Mouse (Mus musculus) MEL-GATA-1-ER (cell line): ENCODE data around the gene Lgals1.

Experiments
- DNase-seq: peaks from one replicate; pipeline ENCODE4 v3.0.0-alpha.2; 2012; ENCODE audit warnings: low read depth; ENCODE audit errors: extremely low read depth

Lgals1 gene

DNA sequence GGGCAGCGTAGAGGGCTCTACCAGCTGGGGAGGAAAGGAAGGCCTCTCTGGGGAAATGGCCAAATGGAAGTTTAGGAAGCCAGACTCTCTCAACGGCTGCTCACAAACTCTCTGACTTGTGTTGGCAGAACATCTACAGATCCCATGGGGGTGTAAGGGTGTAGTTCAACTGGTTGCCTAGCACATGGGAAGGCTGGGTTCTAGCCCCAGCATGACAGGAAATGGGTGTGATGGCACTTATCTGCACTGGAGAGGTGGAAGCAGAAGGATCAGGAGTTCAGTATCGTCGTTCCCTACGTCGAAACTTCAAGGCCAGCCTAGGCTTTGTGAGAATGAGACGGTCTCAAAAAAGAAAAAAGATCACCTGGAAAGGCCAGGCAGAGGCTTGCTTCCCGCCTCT is 17.5 kb upstream of the Lgals1 start:
- DNase-seq, result no peak

DNA sequence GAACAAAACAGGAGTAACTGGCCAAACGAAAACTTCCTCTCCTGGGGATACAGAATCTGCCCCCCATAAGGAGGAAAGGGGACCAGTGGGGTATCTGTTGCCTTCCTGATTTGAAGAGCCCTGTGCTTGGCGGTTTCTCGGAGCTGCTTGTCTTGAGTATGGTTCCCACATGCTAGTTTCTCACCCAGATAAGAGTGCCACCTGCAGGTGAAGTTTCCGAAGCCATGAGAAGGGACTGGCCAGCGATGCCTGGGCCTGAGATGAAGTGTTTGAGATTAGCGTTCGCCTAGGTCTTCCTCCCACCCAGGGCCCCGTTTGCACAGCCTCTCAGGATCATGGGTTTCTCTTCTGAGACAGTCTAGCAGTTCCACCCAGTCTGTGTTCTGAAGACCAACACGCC is 14.5 kb upstream of the Lgals1 start:
- DNase-seq, result no peak

GRCm38 (mm10) chr15:78913632-78914090 is 12.9 kb upstream of the Lgals1 start, which contains the start of gene Pdxp:
Gene Pdxp, plus strand, starts transcription at chr15:78913919.
- DNase-seq, result peak; percentile 96

GRCm38 (mm10) chr15:78914091-78914822 is 12.3 kb upstream of the Lgals1 start:
- no peak for DNase-seq

DNA sequence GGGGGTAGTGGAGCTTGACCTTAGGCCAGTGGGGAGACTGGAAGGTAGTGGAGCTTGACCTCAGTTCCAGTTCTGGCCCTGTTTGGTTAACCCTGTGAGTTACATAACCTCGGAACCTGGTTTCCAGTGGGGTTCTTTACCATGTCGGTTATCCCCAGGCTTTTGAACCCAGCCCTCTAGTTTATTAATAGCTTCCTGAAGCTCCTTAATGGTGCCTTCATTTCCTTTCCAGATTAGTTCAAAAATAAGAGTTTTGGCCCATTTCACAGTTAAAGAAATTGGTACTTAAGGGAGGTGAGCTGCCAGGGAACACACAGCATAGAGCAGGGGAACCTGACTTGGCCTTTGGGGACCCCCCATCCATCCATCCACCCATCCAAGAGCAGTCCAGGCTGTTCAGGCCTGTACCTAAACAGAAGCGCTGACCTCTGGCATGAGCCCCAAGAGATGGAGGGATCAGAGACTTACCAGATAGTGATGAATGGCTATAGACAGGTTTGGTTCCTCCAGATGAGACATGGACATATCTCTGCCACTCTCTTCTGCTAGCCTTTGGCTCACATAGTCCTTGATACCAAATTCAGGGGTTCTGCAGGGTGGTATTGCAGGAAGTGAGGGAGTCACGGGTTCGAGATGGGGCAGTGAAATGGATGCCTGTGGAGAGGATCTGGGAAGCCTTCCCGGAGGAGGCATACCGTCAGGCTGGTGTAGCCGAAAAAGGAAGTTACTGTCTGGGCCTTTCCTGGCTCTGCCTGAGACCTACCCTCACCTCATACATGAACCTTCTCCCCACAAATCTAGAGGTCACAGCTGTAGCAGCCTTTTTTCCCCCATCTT is 11.5 kb upstream of the Lgals1 start:
- DNase-seq, result no peak

DNA sequence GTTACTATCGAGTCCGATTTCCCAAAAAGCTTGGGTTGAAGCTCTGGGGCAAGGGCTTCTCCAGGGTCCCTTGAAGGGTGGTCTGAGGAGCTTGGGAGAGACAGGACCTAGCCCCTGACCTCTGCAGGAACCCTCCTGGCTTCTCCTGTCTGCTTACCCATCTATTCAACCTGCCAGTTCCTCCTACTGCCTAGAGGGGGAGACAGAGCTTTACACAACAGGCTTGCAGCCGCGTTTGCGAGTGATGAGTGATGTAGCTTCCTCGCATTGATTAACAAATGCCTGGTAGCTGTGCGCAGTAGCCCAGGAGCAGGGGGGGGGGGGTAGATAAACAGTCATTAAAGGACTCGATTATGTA is 10.9 kb upstream of the Lgals1 start:
- no peak for DNase-seq

- no peak for DNase-seq
Observed at GRCm38 (mm10) chr15:78916052-78916826, 10.3 kb upstream of the Lgals1 start.

DNA sequence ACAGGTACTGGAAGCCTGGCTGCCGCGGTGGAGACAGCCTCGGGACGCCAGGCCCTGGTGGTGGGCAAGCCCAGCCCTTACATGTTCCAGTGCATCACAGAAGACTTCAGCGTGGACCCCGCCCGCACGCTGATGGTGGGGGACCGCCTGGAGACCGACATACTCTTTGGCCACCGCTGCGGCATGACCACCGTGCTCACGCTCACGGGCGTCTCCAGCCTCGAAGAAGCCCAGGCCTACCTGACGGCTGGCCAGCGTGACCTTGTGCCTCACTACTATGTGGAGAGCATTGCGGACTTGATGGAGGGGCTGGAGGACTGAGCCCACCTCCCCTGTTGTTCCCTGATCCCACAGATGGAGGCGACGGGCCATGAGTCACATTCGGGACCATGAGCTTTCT is 8.4 kb upstream of the Lgals1 start:
- no peak for DNase-seq

DNA sequence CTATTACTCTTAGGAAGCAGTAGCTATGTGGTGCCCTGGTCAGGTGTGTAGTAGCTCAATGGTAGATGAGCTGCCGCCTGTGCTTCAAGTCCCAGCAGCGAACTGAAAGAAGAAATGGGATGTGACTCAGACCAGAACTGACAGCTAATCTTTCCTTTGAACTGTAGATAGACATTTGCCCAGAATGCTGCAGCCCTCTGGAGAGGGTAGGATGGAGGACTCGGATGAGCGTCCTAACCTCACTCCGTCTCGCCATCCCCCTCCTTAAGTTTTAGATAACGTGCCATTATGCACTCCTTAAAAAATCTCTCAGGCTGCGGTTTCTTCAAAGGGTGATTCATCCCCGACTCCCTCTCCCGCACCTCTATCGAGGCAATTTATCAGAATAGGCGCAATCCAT is 6.6 kb upstream of the Lgals1 start:
- no peak for DNase-seq

DNA sequence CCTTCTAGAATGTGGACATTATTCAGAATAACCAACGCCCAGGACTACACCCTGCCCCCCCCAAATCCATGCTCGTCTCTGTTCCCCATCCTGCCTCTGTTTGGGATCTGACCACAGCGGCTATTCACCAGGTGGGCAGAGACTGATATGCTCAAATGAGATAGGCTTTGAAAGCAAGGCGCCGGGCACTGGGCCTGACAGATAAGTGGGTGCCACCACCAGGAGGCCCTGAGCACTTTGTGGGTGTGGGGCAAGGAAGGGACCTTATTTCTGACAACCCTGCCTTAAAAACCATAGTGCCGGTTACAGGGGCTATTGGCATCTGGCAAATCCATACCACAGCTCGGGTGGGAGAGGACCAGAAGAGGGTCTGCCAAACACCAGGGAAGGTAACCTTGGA is 3.8 kb upstream of the Lgals1 start:
- no peak for DNase-seq

DNA sequence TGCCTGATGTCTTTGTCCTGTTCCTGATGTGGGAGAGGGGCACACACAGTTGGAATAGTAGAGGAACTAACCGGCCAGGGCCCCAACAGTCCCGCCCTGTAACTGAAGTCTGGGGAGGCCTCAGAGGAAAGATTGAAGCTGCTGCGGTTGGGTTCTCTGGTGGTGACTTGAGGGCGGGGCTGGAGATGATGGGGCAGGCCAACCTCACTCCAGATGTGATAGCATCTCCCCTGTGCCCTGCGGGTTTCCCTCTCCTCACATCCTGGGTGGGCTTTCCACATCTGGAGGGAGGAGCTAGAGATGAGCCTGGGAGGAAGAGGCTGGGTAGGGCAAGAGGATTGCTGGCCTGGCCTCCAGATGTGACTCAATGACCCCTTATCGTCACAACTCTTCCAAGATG is 2.9 kb upstream of the Lgals1 start:
- DNase-seq, result peak; percentile 91

DNA sequence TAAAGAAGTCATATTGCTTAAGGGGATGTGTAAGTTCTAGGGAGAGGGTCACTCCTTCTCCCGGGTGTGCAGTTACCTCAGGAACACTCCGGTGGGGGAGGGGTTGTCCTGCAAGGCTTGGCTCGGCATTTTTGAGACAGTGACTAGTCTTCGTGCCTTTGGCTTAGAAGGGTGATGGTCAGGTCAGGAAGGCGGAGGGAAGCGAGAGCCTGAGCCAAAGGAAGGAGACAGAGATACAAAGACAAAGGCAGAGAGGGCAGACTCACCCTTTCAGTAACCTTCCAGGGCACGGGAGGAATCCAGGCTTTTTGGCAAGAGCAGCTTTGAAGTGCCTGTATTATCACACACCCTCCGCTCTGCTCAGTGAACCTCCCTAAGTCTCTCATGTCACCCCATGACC is 1.4 kb upstream of the Lgals1 start:
- no peak for DNase-seq

DNA sequence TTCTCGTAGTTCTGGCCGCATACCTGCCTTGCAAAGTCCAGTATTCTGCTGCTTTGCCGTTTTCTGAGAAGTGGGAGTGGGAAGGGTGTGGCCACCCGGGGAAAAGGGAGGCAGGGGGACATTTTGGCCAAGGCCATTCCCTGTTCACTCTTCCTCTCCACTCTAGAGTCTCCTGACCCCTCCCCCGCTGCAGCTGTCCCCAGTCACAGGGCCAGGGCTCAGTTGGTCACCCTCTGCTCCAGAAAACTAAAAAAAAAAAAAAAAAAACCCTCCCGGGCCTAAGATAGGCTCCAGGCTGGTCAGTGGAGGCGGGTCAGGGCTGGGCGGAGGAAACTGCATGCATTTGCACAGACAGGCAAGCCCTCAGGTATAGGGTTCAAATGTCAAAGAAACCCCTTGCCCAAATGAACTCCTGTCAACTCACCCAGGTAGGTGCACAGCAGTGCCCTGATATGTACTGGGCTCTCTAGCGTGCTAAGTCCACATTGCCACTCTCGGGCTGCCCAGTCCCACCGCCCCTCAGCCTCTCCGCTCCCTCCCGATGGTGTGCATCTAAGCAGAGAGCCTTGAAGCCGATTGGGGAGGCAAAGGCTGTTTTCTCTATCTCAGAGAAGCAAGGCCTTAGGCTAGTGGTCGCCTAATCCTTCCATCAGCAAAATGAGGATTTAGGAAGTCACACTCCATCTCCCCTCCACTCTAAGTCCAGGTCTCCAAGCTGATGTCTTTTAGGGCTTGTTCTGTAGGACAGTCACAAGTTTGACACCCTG is 679 bp downstream of the Lgals1 start:
- DNase-seq, result no peak

GRCm38 (mm10) chr15:78927788-78928457 is 1.4 kb downstream of the Lgals1 start:
- peak; percentile 91 for DNase-seq

- DNase-seq, result no peak
Observed at GRCm38 (mm10) chr15:78928539-78928938, 2.0 kb downstream of the Lgals1 start.

GRCm38 (mm10) chr15:78930192-78930706 is 3.7 kb downstream of the Lgals1 start:
- no peak for DNase-seq

GRCm38 (mm10) chr15:78930801-78931426 is 4.4 kb downstream of the Lgals1 start:
- no peak for DNase-seq

GRCm38 (mm10) chr15:78931577-78931976 is 5.1 kb downstream of the Lgals1 start:
- DNase-seq, result peak; percentile 85

DNA sequence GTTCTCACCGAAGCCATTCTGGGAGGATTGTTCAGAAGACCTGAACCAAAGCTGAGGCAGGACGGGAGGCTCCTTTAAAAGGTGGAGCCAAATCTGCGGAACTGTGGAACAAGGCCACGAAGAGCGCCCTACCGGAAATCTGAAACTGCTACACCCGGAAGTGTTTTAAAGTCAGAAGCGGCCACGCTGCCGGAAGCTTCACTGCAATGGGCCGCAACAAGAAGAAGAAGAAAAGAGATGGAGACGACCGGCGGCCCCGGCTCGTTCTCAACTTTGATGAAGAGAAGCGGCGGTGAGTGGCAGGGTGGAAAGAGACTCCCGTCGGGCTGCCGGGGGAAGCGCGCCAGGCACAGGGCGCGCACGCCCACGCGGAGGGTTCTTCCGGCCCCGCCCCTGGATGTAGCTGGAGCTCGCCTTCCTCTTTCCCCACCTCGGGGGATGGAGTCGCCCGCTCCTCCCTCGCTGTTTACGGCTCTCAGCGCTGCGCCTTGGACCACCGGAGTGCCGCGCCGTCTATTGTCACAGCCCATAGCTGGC is 8.3 kb downstream of the Lgals1 start, which contains the start of gene Nol12:
Gene Nol12, plus strand, starts transcription at position 150 of the 537 bp plus-strand sequence.
- peak; percentile 84 for DNase-seq
